Mouse (Mus musculus): ENCODE results near the gene Tppp3. TPM values are rescaled to one million over a fixed set of nuclear protein-coding genes. Genes with fewer than 3 reads are reported as not detected.

The Tppp3 gene
- polyA plus RNA-seq (2015; fragmentation: Nextera tagmentation; extraction: Ambion mirVana) = 125 and 127 TPM in 2 replicates

DNA sequence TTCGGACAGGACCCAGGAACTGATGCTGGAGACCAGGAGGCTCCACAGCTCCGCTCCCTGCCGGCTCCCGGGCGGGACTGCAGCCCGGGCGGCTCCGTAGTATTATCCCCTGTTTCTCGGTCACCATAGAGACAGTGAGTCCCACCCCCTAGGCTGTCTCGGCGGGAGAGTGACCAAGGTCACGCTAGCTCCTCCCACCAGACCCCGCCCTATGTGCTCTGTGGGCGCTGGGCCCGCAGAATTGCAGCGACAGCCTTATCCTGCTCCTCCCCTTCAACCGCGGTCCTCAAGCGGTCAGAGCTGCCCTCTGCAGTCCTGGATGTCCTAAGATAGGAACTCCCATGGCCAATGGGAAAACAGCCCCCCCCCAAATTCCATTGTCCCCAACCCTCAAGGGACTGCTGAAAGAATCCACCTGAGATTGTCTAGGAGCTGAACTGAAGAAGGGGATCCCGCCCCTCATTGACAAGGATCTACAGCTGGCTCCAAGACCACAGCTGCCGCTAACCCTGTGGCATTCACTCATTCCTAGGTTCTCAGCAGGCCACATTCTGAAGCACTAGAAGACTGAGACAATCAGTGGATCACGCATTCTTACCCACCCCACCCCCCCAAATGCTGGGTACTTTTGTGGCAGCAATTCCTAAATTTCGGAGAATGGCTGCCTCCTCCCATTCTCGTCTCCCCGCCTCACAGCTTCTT, at the start of gene Tppp3:
Tppp3 (minus strand) TSS at position 213 of the 702 bp plus-strand sequence.
- H3K27ac ChIP-seq = peak within 1 kb of the TSS; percentile 67
- no peaks in the 10 kb centered on the region for H3K9me3 ChIP-seq
- 0 out of 2 replicates have a peak, but pooled peaks cover 3% of the 10 kb centered on the region for H3K27me3 ChIP-seq (replicated peaks)
- peak within 1 kb of the TSS; percentile 67 for H3K4me2 ChIP-seq
- WGBS = 8% methylated on average over 25 of the region's 25 CpGs
- peak within 1 kb of the TSS; percentile 43 for H3K4me3 ChIP-seq
- H3K4me1 ChIP-seq = peaks cover 57% of the 10 kb centered on the region
- no peaks in the 10 kb centered on the region for H3K36me3 ChIP-seq (replicated peaks)
- H3K9ac ChIP-seq = peak within 1 kb of the TSS; percentile 54
- peak; percentile 90 for ATAC-seq (replicated peaks)

- H3K4me3 ChIP-seq = no peak overlapping the region
- peaks cover 15% of the 10 kb centered on the region for H3K27me3 ChIP-seq (replicated peaks)
- 0 out of 2 replicates have a peak overlapping the region, but pooled peaks have one; percentile 32 for H3K27ac ChIP-seq
- H3K36me3 ChIP-seq (replicated peaks) = peaks cover 11% of the 10 kb centered on the region; the same call in 1 of the 2 replicates
- 9% methylated on average over 3 of the region's 3 CpGs for WGBS
- ATAC-seq (replicated peaks) = no peak
- peaks cover 36% of the 10 kb centered on the region for H3K4me1 ChIP-seq
- H3K9ac ChIP-seq = no peak overlapping the region
- no peak overlapping the region for H3K4me2 ChIP-seq
- no peaks in the 10 kb centered on the region for H3K9me3 ChIP-seq
Observed at GRCm38 (mm10) chr8:105521061-105521460, 49.7 kb upstream of the Tppp3 start.

DNA sequence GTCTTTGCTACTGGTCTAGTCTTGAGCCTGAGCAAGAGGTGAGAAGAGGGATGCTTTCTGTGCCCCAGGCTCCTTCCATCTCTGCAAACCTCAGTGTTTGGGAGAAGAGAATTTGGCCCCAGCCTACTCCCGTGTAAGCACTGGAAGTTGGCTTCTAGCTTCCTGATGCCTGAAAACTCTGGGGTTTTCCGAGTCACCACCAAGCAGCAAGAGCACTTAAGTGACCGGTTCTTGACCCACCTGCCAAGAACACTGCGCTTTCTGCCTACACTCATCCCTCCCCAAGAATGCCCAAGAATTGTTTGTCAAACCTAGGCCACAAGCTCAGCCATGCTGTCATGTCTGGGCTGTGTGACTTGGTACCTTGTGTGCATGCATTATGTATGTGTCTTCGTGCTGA, 49.2 kb upstream of the Tppp3 start:
- 21% methylated on average over 5 of the region's 5 CpGs for WGBS
- H3K4me1 ChIP-seq = peaks cover 40% of the 10 kb centered on the region
- H3K4me2 ChIP-seq = no peak overlapping the region
- H3K27ac ChIP-seq = 0 out of 2 replicates have a peak overlapping the region, but pooled peaks have one; percentile 32
- H3K9me3 ChIP-seq = no peaks in the 10 kb centered on the region
- no peak overlapping the region for H3K9ac ChIP-seq
- H3K4me3 ChIP-seq = no peak overlapping the region
- peaks cover 15% of the 10 kb centered on the region for H3K27me3 ChIP-seq (replicated peaks)
- no peak for ATAC-seq (replicated peaks)
- peaks cover 11% of the 10 kb centered on the region; the same call in 1 of the 2 replicates for H3K36me3 ChIP-seq (replicated peaks)

GRCm38 (mm10) chr8:105519591-105519990, 48.3 kb upstream of the Tppp3 start:
- Histone ChIP-seq H3K4me1 (peaks cover 40% of the 10 kb centered on the region), H3K27ac (no peak overlapping the region), H3K4me3 (peak overlapping the region; percentile 48; the same call in 1 of the 2 replicates), H3K27me3 (replicated peaks) (peaks cover 18% of the 10 kb centered on the region), H3K9me3 (no peaks in the 10 kb centered on the region), H3K9ac (no peak overlapping the region), H3K4me2 (peak overlapping the region; percentile 94), H3K36me3 (replicated peaks) (peaks cover 3% of the 10 kb centered on the region; the same call in 1 of the 2 replicates)
- no peak for ATAC-seq (replicated peaks)
- WGBS = 2% methylated on average over 2 of the region's 2 CpGs

DNA sequence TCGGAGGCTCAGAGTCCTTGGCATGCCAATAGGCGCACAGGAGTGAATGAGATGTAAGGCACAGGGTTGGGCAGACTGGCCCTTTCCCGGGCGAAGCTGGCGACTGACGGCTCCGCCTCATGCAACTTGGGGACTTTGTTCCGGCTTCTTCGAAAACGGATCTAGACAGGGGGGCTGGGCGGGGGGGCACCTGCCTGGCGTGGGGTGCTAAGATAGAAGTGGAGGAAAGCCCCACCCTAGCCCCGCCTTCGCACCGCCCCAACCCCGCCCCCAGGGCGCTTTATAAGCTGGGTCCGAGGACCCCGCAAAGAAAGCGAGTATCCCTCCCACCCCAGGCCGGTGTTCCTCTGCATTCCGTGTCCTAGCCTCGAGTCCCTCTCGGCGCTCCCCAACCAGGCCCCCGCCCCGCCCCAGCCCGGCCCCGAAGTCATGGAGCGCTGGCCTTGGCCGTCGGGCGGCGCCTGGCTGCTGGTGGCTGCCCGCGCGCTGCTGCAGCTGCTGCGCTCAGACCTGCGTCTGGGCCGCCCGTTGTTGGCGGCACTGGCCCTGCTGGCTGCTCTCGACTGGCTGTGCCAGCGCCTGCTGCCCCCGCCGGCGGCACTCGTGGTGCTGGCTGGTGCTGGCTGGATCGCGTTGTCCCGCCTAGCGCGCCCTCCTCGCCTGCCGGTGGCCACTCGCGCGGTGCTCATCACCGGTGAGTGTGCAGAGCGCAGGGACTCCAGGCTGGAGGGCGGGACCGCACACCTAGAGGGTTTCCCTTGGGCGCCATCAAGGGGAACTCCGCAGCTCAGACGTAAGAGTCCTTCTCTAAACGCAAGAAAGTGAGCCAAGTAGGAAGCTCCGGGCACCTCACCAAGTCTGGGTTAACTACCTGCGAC, 47.3 kb upstream of the Tppp3 start, which contains the start of gene Hsd11b2:
Hsd11b2 (plus strand) TSS at position 320 of the 878 bp plus-strand sequence.
- peak; percentile 61 for ATAC-seq (replicated peaks)

GRCm38 (mm10) chr8:105517346-105517745, 46.0 kb upstream of the Tppp3 start:
- no peak for ATAC-seq (replicated peaks)
- Histone ChIP-seq H3K9ac (no peak overlapping the region), H3K4me2 (no peak overlapping the region), H3K4me1 (peaks cover 40% of the 10 kb centered on the region), H3K4me3 (no peak overlapping the region), H3K27me3 (replicated peaks) (peaks cover 21% of the 10 kb centered on the region), H3K36me3 (replicated peaks) (no peaks in the 10 kb centered on the region; the same call in 1 of the 2 replicates), H3K9me3 (no peaks in the 10 kb centered on the region), H3K27ac (no peak overlapping the region)
- WGBS = 46% methylated on average over 8 of the region's 8 CpGs

More for the DNA sequence above, 47.3 kb upstream of the Tppp3 start, which contains the start of gene Hsd11b2:
- peak within 1 kb of the TSS; percentile 94 for H3K4me2 ChIP-seq
- H3K27me3 ChIP-seq (replicated peaks) = peaks cover 21% of the 10 kb centered on the region
- peak within 1 kb of the TSS; percentile 48 for H3K4me3 ChIP-seq
- peak within 1 kb of the TSS; percentile 57 for H3K9ac ChIP-seq
- under 1% methylated on average over 64 of the region's 68 CpGs for WGBS
- no peaks in the 10 kb centered on the region for H3K9me3 ChIP-seq
- peaks cover 40% of the 10 kb centered on the region for H3K4me1 ChIP-seq
- H3K27ac ChIP-seq = 0 out of 2 replicates have a peak within 1 kb of the TSS, but pooled peaks have one; percentile 48
- no peaks in the 10 kb centered on the region; the same call in 1 of the 2 replicates for H3K36me3 ChIP-seq (replicated peaks)

DNA sequence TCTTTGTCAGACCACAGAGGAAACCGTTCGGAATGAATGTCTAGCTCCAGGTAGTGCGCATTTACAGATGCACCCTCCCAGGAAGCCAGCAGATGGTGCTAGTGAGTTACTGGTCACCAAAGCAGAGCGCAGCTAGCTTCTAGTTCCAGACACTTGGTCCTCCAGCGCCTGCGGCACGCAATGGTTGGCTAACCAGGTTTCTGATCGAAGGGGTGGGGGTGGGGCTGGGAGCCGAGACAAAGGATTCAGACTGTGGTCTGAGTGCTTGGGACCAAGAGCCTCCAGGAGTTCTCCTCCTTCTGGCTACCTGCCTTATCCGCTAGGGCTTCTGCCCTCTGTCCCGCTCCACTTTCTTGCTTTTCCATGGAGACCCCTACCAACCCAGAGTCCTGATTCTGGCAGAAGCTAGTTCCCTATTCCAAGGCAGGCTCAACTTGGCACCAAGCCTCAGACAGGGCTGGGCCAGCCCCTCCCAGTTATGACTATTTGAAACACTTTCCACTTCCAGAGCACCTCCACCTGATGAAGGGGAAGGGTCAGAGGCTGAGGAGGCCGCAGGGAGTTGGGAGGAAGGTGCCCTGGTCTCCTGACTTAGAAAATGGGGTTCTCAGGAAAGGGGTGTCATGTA, 44.8 kb upstream of the Tppp3 start:
- ATAC-seq (replicated peaks) = peak; percentile 24
- Histone ChIP-seq H3K27me3 (replicated peaks) (peaks cover 21% of the 10 kb centered on the region), H3K36me3 (replicated peaks) (no peaks in the 10 kb centered on the region), H3K4me3 (peak overlapping the region; percentile 11; the same call in 1 of the 2 replicates), H3K9me3 (no peaks in the 10 kb centered on the region), H3K27ac (no peak overlapping the region), H3K9ac (no peak overlapping the region), H3K4me1 (peaks cover 35% of the 10 kb centered on the region), H3K4me2 (peak overlapping the region; percentile 45)
- WGBS = 12% methylated on average over 12 of the region's 12 CpGs

GRCm38 (mm10) chr8:105514656-105515055, 43.3 kb upstream of the Tppp3 start:
- Histone ChIP-seq H3K4me2 (no peak overlapping the region), H3K27me3 (replicated peaks) (peaks cover 21% of the 10 kb centered on the region), H3K36me3 (replicated peaks) (no peaks in the 10 kb centered on the region), H3K9me3 (no peaks in the 10 kb centered on the region), H3K27ac (no peak overlapping the region), H3K4me3 (no peak overlapping the region), H3K4me1 (peaks cover 29% of the 10 kb centered on the region), H3K9ac (no peak overlapping the region)
- no peak for ATAC-seq (replicated peaks)
- WGBS = 82% methylated on average over 5 of the region's 5 CpGs

DNA sequence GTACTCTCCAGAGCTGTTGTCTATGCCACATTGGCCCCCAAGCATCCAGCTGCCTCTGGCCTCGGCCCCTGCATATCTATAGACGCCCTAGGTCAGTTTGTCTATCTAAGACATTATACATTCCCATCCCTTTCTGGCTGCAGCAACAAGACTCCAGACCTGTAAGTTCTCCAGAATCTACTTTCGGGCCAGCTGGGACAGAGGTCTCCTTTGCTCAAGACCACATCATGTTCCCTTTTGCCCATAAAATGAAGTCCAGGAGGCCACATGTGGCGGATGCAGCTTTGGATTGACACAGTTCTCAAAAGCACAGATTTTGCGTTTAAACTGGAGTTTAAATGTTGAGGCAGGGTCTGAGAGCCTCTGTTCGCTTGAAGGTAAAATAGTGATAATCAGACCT, 42.9 kb upstream of the Tppp3 start:
- no peak for ATAC-seq (replicated peaks)
- Histone ChIP-seq H3K4me3 (no peak overlapping the region), H3K4me2 (no peak overlapping the region), H3K27ac (no peak overlapping the region), H3K36me3 (replicated peaks) (no peaks in the 10 kb centered on the region), H3K9ac (no peak overlapping the region), H3K4me1 (peaks cover 24% of the 10 kb centered on the region), H3K27me3 (replicated peaks) (peaks cover 21% of the 10 kb centered on the region), H3K9me3 (no peaks in the 10 kb centered on the region)
- 91% methylated on average over 6 of the region's 6 CpGs for WGBS

DNA sequence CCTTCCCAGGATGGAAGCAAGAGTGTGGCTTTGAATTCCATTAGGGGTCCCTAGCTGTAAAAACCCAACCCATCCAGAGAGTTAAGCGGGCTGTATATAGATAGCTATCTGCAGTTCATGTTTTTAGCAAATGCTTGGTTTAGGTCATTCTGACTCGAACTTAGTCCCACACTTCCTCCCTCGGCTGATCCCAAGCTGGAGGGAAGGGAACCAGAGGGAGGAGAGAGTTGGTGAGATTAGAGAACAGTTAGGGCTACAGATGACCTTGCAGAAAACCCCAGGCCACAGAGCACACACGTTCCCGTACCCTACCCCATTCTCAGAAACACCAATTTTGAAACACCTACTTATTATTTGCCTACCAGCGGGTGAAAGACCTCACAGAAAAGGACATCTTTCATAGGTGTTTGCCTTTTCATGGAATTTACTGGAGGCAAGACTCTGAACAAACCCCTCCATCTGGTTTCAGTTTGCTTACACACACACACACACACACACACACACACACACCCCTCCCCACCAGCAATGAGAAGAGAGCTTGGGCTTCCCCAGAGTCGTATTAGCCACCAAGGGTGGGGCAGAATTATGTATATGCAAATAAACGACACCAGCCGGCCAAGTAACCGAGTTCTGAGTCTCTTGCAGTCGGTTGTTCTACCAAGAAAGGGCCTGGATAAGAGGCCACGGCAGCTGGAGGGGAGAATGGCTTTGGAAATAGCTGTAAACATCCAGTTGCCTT, 38.8 kb upstream of the Tppp3 start:
- 0 out of 2 replicates have a peak, but pooled peaks cover 6% of the 10 kb centered on the region for H3K27me3 ChIP-seq (replicated peaks)
- no peak for ATAC-seq (replicated peaks)
- 54% methylated on average over 12 of the region's 12 CpGs for WGBS
- no peaks in the 10 kb centered on the region for H3K36me3 ChIP-seq (replicated peaks)
- no peaks in the 10 kb centered on the region for H3K9me3 ChIP-seq
- no peak overlapping the region for H3K9ac ChIP-seq
- no peak overlapping the region for H3K27ac ChIP-seq
- H3K4me2 ChIP-seq = no peak overlapping the region
- no peak overlapping the region for H3K4me3 ChIP-seq
- H3K4me1 ChIP-seq = 0 out of 2 replicates have a peak, but pooled peaks cover 3% of the 10 kb centered on the region

GRCm38 (mm10) chr8:105508758-105509157, 37.4 kb upstream of the Tppp3 start:
- Histone ChIP-seq H3K4me1 (0 out of 2 replicates have a peak, but pooled peaks cover 3% of the 10 kb centered on the region), H3K4me2 (no peak overlapping the region), H3K4me3 (no peak overlapping the region), H3K36me3 (replicated peaks) (no peaks in the 10 kb centered on the region), H3K27me3 (replicated peaks) (no peaks in the 10 kb centered on the region), H3K27ac (no peak overlapping the region), H3K9me3 (no peaks in the 10 kb centered on the region), H3K9ac (no peak overlapping the region)
- ATAC-seq (replicated peaks) = no peak
- 53% methylated on average over 1 of the region's 2 CpGs for WGBS
